Mouse (Mus musculus) ES-Bruce4 (cell line): ENCODE results near the gene Ppard. TPM values are rescaled to one million over a fixed set of nuclear protein-coding genes. Genes with fewer than 3 reads are reported as not detected.

Experiments used
- H3K27ac ChIP-seq: 2 replicates; pipeline ENCODE4 v1.5.1; 2012; ENCODE audit warnings: low read length, inconsistent platforms; ENCODE audit not compliant: insufficient read depth
- H3K27me3 ChIP-seq: 2 replicates; pipeline ENCODE4 v1.6.1; 2012; ENCODE audit warnings: mild to moderate bottlenecking, low read length, inconsistent platforms; ENCODE audit not compliant: control insufficient read depth, poor library complexity, insufficient read depth, severe bottlenecking
- H3K36me3 ChIP-seq: 2 replicates; pipeline ENCODE4 v1.6.1; 2012; ENCODE audit warnings: inconsistent platforms, mild to moderate bottlenecking, low read length, moderate library complexity; ENCODE audit not compliant: control insufficient read depth, poor library complexity, insufficient read depth, severe bottlenecking
- H3K4me1 ChIP-seq: one replicate; pipeline ENCODE4 v1.8.1; 2011; ENCODE audit warnings: low read length; ENCODE audit not compliant: control insufficient read depth, insufficient read depth
- H3K4me3 ChIP-seq: 2 replicates; pipeline ENCODE4 v1.5.1; 2011; ENCODE audit warnings: low read depth, mild to moderate bottlenecking, low read length
- H3K9ac ChIP-seq: 2 replicates; pipeline ENCODE4 v1.6.1; 2012; ENCODE audit warnings: low read depth, mild to moderate bottlenecking, inconsistent platforms; ENCODE audit not compliant: poor library complexity, severe bottlenecking
- H3K9me3 ChIP-seq: replicated peaks from 2 replicates; pipeline ENCODE4 v1.6.1; 2012; ENCODE audit warnings: mild to moderate bottlenecking, low read length, inconsistent platforms; ENCODE audit not compliant: control insufficient read depth, poor library complexity, insufficient read depth, severe bottlenecking
- CTCF ChIP-seq: IDR thresholded peaks from one replicate; pipeline ENCODE4 v1.8.1; 2011; ENCODE audit warnings: low read depth, low read length
- EP300 ChIP-seq: IDR thresholded peaks from 2 replicates; pipeline ENCODE4 v1.6.1; 2011; ENCODE audit warnings: low read depth, low read length; ENCODE audit not compliant: insufficient read depth
- POLR2A ChIP-seq: IDR thresholded peaks from one replicate; pipeline ENCODE4 v1.8.1; 2011; ENCODE audit warnings: low read length; ENCODE audit not compliant: insufficient read depth
- polyA plus RNA-seq: library from polyadenylated mRNA; stranded (reverse); fragments of >200 nt; gene quantifications from 2 replicates; pipeline ENCODE4 v1.2.4, GENCODE M21; 2011; ENCODE audit warnings: low read depth; ENCODE audit not compliant: missing spikeins, insufficient read depth, insufficient read length

The Ppard gene
- polyA plus RNA-seq, result 24.0 and 25.2 TPM in 2 replicates

DNA sequence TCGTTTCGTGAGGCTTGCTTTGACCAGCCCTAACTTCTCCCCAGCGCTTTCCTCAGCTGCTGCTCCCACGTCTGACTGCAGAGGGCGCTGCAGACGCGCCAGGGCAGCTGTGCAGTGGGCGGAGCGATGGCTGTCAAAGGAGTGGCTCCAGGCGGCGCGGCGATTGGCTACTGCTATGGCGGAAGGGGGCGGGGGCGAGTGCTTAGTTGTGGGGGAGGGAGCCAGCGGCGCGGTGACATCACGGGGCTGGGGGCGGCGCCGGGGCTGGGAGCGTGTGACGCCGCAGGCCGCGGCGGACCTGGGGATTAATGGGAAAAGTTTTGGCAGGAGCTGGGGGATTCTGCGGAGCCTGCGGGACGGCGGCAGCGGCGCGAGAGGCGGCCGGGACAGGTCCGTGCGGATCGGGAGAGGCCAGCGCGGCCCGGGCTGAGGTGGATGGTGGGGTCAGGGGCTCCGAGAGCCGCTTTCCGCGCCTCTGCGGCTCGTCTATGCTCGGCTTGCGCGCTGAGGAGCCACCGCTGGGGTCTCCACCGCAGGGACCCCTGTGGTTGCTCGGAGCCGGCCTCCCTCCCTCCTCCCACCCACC, at the start of gene Ppard:
Gene Ppard, plus strand, starts transcription at position 226 of the 586 bp plus-strand sequence.
- Histone ChIP-seq H3K9me3 (no peaks in the 10 kb centered on the region), H3K27ac (peak within 1 kb of the TSS; percentile 25), H3K27me3 (no peaks in the 10 kb centered on the region), H3K9ac (peak within 1 kb of the TSS; percentile 87), H3K4me1 (peaks cover 8% of the 10 kb centered on the region), H3K36me3 (no peaks in the 10 kb centered on the region; the same call in 1 of the 2 replicates), H3K4me3 (peak within 1 kb of the TSS; percentile 98)
- no peak for TF ChIP-seq POLR2A
- TF ChIP-seq CTCF, result peak; percentile 99
- peak; percentile 43; the same call in 1 of the 2 replicates for TF ChIP-seq EP300

GRCm38 (mm10) chr17:28184971-28185638, 47.4 kb upstream of the Ppard start:
- no peaks in the 10 kb centered on the region for H3K9me3 ChIP-seq
- H3K27ac ChIP-seq, result no peak overlapping the region
- no peak for TF ChIP-seq CTCF
- no peak for TF ChIP-seq EP300
- TF ChIP-seq POLR2A, result no peak
- no peaks in the 10 kb centered on the region for H3K36me3 ChIP-seq
- H3K4me1 ChIP-seq, result peaks cover 2% of the 10 kb centered on the region
- no peak overlapping the region for H3K4me3 ChIP-seq
- no peak overlapping the region for H3K9ac ChIP-seq
- H3K27me3 ChIP-seq, result no peaks in the 10 kb centered on the region

GRCm38 (mm10) chr17:28188313-28188712, 44.2 kb upstream of the Ppard start:
- Histone ChIP-seq H3K36me3 (no peaks in the 10 kb centered on the region), H3K4me1 (no peaks in the 10 kb centered on the region), H3K4me3 (no peak overlapping the region), H3K27me3 (no peaks in the 10 kb centered on the region), H3K27ac (no peak overlapping the region), H3K9ac (no peak overlapping the region), H3K9me3 (no peaks in the 10 kb centered on the region)
- TF ChIP-seq POLR2A (no peak), CTCF (no peak), EP300 (no peak)

DNA sequence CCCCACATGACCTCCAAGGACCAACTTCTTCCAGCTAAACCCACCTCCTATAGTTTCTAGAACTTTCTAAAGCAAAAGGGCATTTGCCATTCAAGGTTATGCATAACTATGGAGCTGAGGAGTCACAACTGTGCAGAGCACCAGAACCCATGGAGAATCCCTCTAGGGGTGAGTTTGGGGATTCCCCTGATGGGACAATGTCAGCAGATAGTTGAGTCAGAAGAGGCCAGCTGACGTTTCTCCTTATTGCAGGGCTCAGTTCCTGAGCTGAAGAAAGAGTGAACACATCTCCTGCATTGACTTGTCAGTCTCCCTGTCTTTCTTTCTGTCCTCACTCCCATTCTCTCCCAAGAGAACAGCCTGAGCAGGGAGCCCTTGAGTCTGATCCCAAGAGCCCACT, 39.7 kb upstream of the Ppard start:
- no peaks in the 10 kb centered on the region for H3K4me1 ChIP-seq
- no peaks in the 10 kb centered on the region for H3K36me3 ChIP-seq

DNA sequence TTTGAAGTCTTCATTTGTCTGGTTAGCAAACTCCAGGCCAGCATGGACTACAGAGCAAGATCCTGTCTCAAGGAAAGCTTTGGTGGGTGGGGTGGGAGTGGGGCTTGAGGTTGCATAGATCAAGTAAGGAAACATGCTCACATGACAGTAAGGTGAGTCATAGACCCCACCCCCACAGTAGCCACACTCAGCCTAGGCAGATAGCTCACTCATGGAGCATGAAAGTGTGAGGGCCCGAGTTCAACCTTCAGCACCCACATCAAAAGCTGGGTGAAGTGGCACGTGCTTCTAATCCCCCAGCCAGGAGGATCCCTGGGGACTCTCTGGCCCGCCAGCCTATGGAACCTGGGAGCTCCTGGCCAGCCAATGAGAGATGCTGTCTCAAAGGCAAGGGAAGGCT, 38.9 kb upstream of the Ppard start:
- no peak for TF ChIP-seq CTCF
- TF ChIP-seq POLR2A, result no peak
- TF ChIP-seq EP300, result no peak
- Histone ChIP-seq H3K36me3 (no peaks in the 10 kb centered on the region), H3K9ac (no peak overlapping the region), H3K27ac (no peak overlapping the region), H3K4me1 (no peaks in the 10 kb centered on the region), H3K9me3 (no peaks in the 10 kb centered on the region), H3K4me3 (no peak overlapping the region), H3K27me3 (no peaks in the 10 kb centered on the region)

More for the DNA sequence above, 39.7 kb upstream of the Ppard start:
- no peak for TF ChIP-seq EP300
- no peak for TF ChIP-seq CTCF
- no peak for TF ChIP-seq POLR2A
- H3K9ac ChIP-seq, result no peak overlapping the region
- H3K27ac ChIP-seq, result no peak overlapping the region
- no peaks in the 10 kb centered on the region for H3K27me3 ChIP-seq
- H3K4me3 ChIP-seq, result no peak overlapping the region
- no peaks in the 10 kb centered on the region for H3K9me3 ChIP-seq

DNA sequence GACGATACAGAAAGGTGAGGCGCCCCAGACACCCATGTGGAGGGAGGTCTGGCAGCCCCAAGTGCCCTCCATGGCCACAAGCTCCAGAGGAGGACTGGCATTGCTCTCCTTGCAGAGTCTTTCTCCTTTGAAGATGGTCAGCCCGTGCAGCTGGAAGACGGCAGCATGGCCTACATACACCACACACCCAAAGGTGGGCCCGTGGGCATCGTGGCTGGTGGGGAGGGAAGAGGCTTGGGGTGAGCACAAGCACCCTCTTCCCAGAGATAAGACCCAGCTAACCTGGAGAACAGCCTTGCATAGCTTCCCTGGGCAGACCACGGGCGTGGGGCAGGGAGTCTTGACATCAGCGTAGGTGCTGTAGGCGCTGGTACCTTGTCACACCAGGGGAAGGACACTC, 37.5 kb upstream of the Ppard start:
- no peak overlapping the region for H3K9ac ChIP-seq
- no peaks in the 10 kb centered on the region for H3K27me3 ChIP-seq
- no peak for TF ChIP-seq CTCF
- no peak for TF ChIP-seq POLR2A
- no peak for TF ChIP-seq EP300
- H3K27ac ChIP-seq, result no peak overlapping the region
- no peaks in the 10 kb centered on the region for H3K9me3 ChIP-seq
- H3K4me3 ChIP-seq, result no peak overlapping the region
- H3K4me1 ChIP-seq, result no peaks in the 10 kb centered on the region
- H3K36me3 ChIP-seq, result no peaks in the 10 kb centered on the region
